Mouse (Mus musculus) CH12.LX (cell line): ENCODE data around the gene Plac9a. TPM values are rescaled to one million over a fixed set of nuclear protein-coding genes. Genes with fewer than 3 reads are reported as not detected.
"Not testable (repeated sequence)": the region's sequence is repeated elsewhere in the genome, so short reads cannot be mapped to it uniquely, and the experiment has no call there.

Source experiments
- DNase-seq: peaks from one replicate; pipeline ENCODE4 v3.0.0-alpha.2; 2013; ENCODE audit errors: extremely low read depth
- H3K27ac ChIP-seq: 2 replicates; pipeline ENCODE4 v1.5.1; 2012; ENCODE audit warnings: low read depth, mild to moderate bottlenecking, control low read depth, moderate library complexity; ENCODE audit not compliant: insufficient read depth
- H3K27me3 ChIP-seq: replicated peaks from 2 replicates; pipeline ENCODE3; 2012; ENCODE audit warnings: inconsistent platforms
- H3K36me3 ChIP-seq, 2 experiments: replicated peaks in 1 of 2; 2 replicates each; pipeline versions ENCODE3 to v1.6.1; 2012; ENCODE audit warnings: inconsistent platforms in 1 of 2, low read length in 1 of 2, mild to moderate bottlenecking in 1 of 2, mixed read lengths in 1 of 2, moderate library complexity in 1 of 2; ENCODE audit not compliant: control insufficient read depth in 1 of 2, insufficient read depth in 1 of 2
- H3K4me1 ChIP-seq, 2 experiments: 2 replicates each; pipeline ENCODE4 v1.6.1; 2012; ENCODE audit warnings: inconsistent platforms in 1 of 2, moderate library complexity in 1 of 2; ENCODE audit not compliant: insufficient read depth in 2 of 2, control insufficient read depth in 1 of 2
- H3K4me2 ChIP-seq: 2 replicates; pipeline ENCODE4 v1.6.1; 2012; ENCODE audit warnings: low read depth, mild to moderate bottlenecking, control low read depth; ENCODE audit not compliant: poor library complexity, insufficient read depth, severe bottlenecking
- H3K4me3 ChIP-seq, 3 experiments: fragments of 150-350 bp in 1 of 3; sonication (generic) in 1 of 3; replicated peaks in 1 of 3; 2 replicates each; pipeline versions ENCODE3 to v1.5.1; 2011 to 2012; ENCODE audit warnings: low read depth in 2 of 3, low read length in 2 of 3, mild to moderate bottlenecking in 2 of 3, moderate library complexity in 2 of 3, control low read depth in 1 of 3, improper control_type of control experiment in 1 of 3, inconsistent platforms in 1 of 3, mixed read lengths in 1 of 3; ENCODE audit not compliant: poor library complexity in 1 of 3
- H3K79me2 ChIP-seq: replicated peaks from 2 replicates; pipeline ENCODE4 v1.6.1; 2012; ENCODE audit warnings: mild to moderate bottlenecking, moderate library complexity; ENCODE audit not compliant: control insufficient read depth, poor library complexity, insufficient read depth, severe bottlenecking; ENCODE audit errors: extremely low read depth
- H3K9ac ChIP-seq: 2 replicates; pipeline ENCODE4 v1.6.1; 2012; ENCODE audit warnings: low read depth, mild to moderate bottlenecking, control low read depth, moderate library complexity; ENCODE audit not compliant: insufficient read depth
- H3K9me3 ChIP-seq: replicated peaks from 2 replicates; pipeline ENCODE3; 2012; ENCODE audit warnings: low read length, inconsistent platforms, mixed read lengths
- dilution Hi-C: fragments of 300-500 bp; cut with MboI; formaldehyde crosslinking; loops from 2 replicates; pipeline ENCODE4 v1.14.3; 2020; ENCODE audit warnings: low sequenced_read_pairs; ENCODE audit not compliant: extremely low pct_unique_long_range_greater_than_20kb, extremely low pct_ligation_motif_present
- in situ Hi-C: fragments of 300-500 bp; cut with MboI; formaldehyde crosslinking; loops from 3 replicates; pipeline ENCODE4 v1.14.3; 2019; ENCODE audit warnings: low sequenced_read_pairs, low pct_ligation_motif_present, low pct_unique_long_range_greater_than_20kb, mixed read lengths
- polyA plus RNA-seq: library from polyadenylated mRNA; unstranded; fragments of >175 nt; gene quantifications from 2 replicates; pipeline ENCODE4 v1.2.1, GENCODE M21; 2012; ENCODE audit warnings: low read depth; ENCODE audit not compliant: insufficient read length
- total RNA-seq, 2 experiments: library from RNA; depleted of rRNA; stranded (reverse); fragments of 300-350 nt in 1 of 2; fragments of >200 nt in 1 of 2; gene quantifications; 2 replicates each; pipeline ENCODE4 v1.2.3; 2012 to 2014

Plac9a gene
- total RNA-seq (2012; rRNA removed) (not detected in 2 replicates), total RNA-seq (2014; rRNA removed) (not detected in 2 replicates), polyA plus RNA-seq (not detected in 2 replicates)

GRCm38 (mm10) chr14:25903000-25903399 lies at the start of gene Plac9a:
Plac9a (minus strand) TSS chr14:25903100.
- H3K27me3 ChIP-seq, H3K9me3 ChIP-seq, DNase-seq, H3K9ac ChIP-seq, H3K4me1 ChIP-seq, H3K27ac ChIP-seq, H3K79me2 ChIP-seq, H3K4me2 ChIP-seq, dilution Hi-C loops, H3K36me3 ChIP-seq, H3K4me3 ChIP-seq, in situ Hi-C loops: not testable (repeated sequence)

- in situ Hi-C loops, H3K79me2 ChIP-seq, H3K27me3 ChIP-seq, DNase-seq, H3K36me3 ChIP-seq, H3K9me3 ChIP-seq, H3K4me2 ChIP-seq, H3K27ac ChIP-seq, H3K4me3 ChIP-seq, H3K4me1 ChIP-seq, dilution Hi-C loops, H3K9ac ChIP-seq: not testable (repeated sequence)
Measured at GRCm38 (mm10) chr14:25938004-25938403, 35.1 kb upstream of the Plac9a start, which contains the start of gene Cphx1. Cphx1 (plus strand) TSS chr14:25938304.

GRCm38 (mm10) chr14:25936867-25937630 lies 34.1 kb upstream of the Plac9a start:
- H3K9me3 ChIP-seq, H3K27ac ChIP-seq, H3K36me3 ChIP-seq, H3K9ac ChIP-seq, H3K4me2 ChIP-seq, DNase-seq, dilution Hi-C loops, H3K27me3 ChIP-seq, H3K4me1 ChIP-seq, H3K4me3 ChIP-seq, in situ Hi-C loops, H3K79me2 ChIP-seq: not testable (repeated sequence)

- in situ Hi-C loops, H3K79me2 ChIP-seq: not testable (repeated sequence)
Measured at GRCm38 (mm10) chr14:25927562-25927881, 24.6 kb upstream of the Plac9a start, which contains the start of gene Tmem254a. Tmem254a (minus strand) TSS chr14:25927672.

GRCm38 (mm10) chr14:25926814-25927561 lies 24.1 kb upstream of the Plac9a start:
- in situ Hi-C loops, H3K36me3 ChIP-seq, H3K4me3 ChIP-seq, H3K27me3 ChIP-seq, H3K9ac ChIP-seq, H3K79me2 ChIP-seq, H3K4me2 ChIP-seq, DNase-seq, H3K27ac ChIP-seq, H3K4me1 ChIP-seq, dilution Hi-C loops, H3K9me3 ChIP-seq: not testable (repeated sequence)

More at GRCm38 (mm10) chr14:25927562-25927881, 24.6 kb upstream of the Plac9a start, which contains the start of gene Tmem254a:
- H3K27me3 ChIP-seq, dilution Hi-C loops, H3K4me3 ChIP-seq, H3K9me3 ChIP-seq, H3K9ac ChIP-seq, DNase-seq, H3K4me2 ChIP-seq, H3K36me3 ChIP-seq, H3K27ac ChIP-seq, H3K4me1 ChIP-seq: not testable (repeated sequence)

GRCm38 (mm10) chr14:25918427-25919170 lies 15.7 kb upstream of the Plac9a start:
- H3K79me2 ChIP-seq, H3K9me3 ChIP-seq, DNase-seq, H3K4me1 ChIP-seq, H3K4me2 ChIP-seq, in situ Hi-C loops, H3K9ac ChIP-seq, H3K27ac ChIP-seq, H3K36me3 ChIP-seq, H3K27me3 ChIP-seq, dilution Hi-C loops, H3K4me3 ChIP-seq: not testable (repeated sequence)
